Mouse (Mus musculus): ENCODE data around the gene Map3k4. TPM values are rescaled to one million over a fixed set of nuclear protein-coding genes. Genes with fewer than 3 reads are reported as not detected.
A peak's percentile ranks its signal among the peaks of the same experiment; 100 is the strongest.

Gene Map3k4
- polyA plus RNA-seq (2015; fragmentation: Nextera tagmentation; extraction: Ambion mirVana): 43.8 and 48.5 TPM in 2 replicates

GRCm38 (mm10) chr17:12318663-12319201 lies at the start of gene Map3k4:
Map3k4 (minus strand) TSS chr17:12318796.
- H3K27ac ChIP-seq: peak within 1 kb of the TSS; percentile 99
- WGBS: under 1% methylated on average over 39 of the region's 39 CpGs
- H3K36me3 ChIP-seq: no peaks in the 10 kb centered on the region
- ATAC-seq: peak; percentile 94
- H3K4me3 ChIP-seq (replicated peaks): peak within 1 kb of the TSS; percentile 97
- no peaks in the 10 kb centered on the region for H3K9me3 ChIP-seq
- peak within 1 kb of the TSS; percentile 95 for H3K9ac ChIP-seq (replicated peaks)
- peak within 1 kb of the TSS; percentile 79 for H3K4me2 ChIP-seq (replicated peaks)
- H3K4me1 ChIP-seq (replicated peaks): peaks cover 42% of the 10 kb centered on the region
- no peaks in the 10 kb centered on the region for H3K27me3 ChIP-seq

DNA sequence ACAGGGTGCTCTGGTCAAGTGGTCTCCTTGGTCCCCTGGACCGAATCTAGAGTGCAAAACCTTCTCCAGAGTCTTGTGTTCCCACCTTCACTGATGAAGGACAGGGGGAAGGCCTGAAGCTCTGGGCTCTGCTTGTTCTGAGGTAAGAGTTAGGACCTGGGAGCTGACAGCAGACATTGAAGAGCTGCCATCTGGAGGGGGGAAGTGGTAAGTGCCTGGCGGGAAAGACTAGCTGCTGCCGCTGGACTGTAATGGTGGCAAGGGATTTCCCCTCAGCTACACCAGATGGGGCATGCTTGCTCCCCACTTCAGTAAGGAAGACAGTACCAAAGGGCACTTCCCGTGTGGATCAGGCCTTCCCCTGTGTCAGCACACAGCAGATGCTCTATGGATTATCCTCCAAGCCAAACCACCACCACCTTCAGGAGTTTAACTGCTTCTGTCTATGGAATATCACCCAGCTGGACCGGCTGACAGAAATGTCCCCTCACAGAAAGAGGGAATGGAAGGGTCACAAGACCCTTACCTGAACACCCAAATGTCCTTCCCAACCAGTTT lies 48.9 kb upstream of the Map3k4 start:
- H3K4me3 ChIP-seq (replicated peaks): no peak overlapping the region
- WGBS: 40% methylated on average over 5 of the region's 5 CpGs
- H3K9me3 ChIP-seq: no peaks in the 10 kb centered on the region
- no peaks in the 10 kb centered on the region for H3K27me3 ChIP-seq
- no peak overlapping the region for H3K4me2 ChIP-seq (replicated peaks)
- H3K36me3 ChIP-seq: no peaks in the 10 kb centered on the region
- 0 out of 2 replicates have a peak, but pooled peaks cover 4% of the 10 kb centered on the region for H3K4me1 ChIP-seq (replicated peaks)
- peak; percentile 79 for ATAC-seq
- H3K27ac ChIP-seq: no peak overlapping the region
- no peak overlapping the region for H3K9ac ChIP-seq (replicated peaks)

GRCm38 (mm10) chr17:12364426-12364735 lies 45.8 kb upstream of the Map3k4 start:
- Histone ChIP-seq H3K36me3 (no peaks in the 10 kb centered on the region), H3K9ac (replicated peaks) (no peak overlapping the region), H3K4me1 (replicated peaks) (no peaks in the 10 kb centered on the region), H3K27me3 (no peaks in the 10 kb centered on the region), H3K4me2 (replicated peaks) (no peak overlapping the region), H3K4me3 (replicated peaks) (no peak overlapping the region), H3K9me3 (no peaks in the 10 kb centered on the region), H3K27ac (no peak overlapping the region)
- ATAC-seq: no peak
- 52% methylated on average over 8 of the region's 8 CpGs for WGBS

DNA sequence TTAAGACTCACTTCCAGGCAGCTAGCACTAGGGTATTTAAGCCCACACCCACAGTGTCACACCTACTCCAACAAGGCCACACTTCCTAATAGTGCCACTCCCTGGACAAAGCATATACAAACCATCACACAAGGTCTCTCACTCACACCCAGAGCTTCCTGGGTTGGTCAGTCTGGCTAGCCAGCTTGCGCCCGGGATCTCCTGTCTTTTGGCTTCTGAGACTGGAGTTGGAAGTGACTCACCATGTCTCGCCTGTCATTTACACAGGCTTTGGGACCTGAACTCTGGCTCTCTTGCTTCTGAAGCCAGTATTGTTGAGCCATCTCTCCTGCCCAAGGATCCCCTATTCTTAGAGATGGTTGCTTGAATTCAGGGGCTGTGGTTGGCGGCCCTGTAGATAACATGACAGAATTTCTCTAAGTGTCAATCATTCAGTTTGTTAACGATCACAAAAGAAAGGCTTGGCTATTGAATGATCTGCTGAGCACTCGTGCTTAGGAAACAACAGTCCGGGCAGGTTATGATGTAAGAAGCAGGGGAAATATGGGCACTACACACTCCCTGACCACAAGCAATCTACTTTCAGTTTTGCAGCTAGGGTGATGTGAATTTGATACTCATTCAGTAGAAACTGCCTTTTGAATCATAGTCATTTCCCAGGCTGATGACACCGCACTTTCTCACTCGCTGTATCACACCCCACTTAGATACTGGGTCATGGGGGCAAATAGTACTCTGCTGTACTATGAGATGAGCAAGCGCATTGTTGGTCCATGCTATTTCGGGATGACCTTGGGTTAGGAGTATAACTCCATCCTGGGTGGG lies 45.2 kb upstream of the Map3k4 start:
- H3K27ac ChIP-seq: no peak overlapping the region
- no peak overlapping the region for H3K4me3 ChIP-seq (replicated peaks)
- H3K27me3 ChIP-seq: no peaks in the 10 kb centered on the region
- 81% methylated on average over 11 of the region's 11 CpGs for WGBS
- H3K4me2 ChIP-seq (replicated peaks): no peak overlapping the region
- H3K9ac ChIP-seq (replicated peaks): no peak overlapping the region
- no peaks in the 10 kb centered on the region for H3K9me3 ChIP-seq
- H3K36me3 ChIP-seq: no peaks in the 10 kb centered on the region
- ATAC-seq: no peak
- no peaks in the 10 kb centered on the region for H3K4me1 ChIP-seq (replicated peaks)

GRCm38 (mm10) chr17:12359876-12360275 lies 41.3 kb upstream of the Map3k4 start:
- WGBS: 87% methylated on average over 15 of the region's 15 CpGs
- Histone ChIP-seq H3K27me3 (no peaks in the 10 kb centered on the region), H3K4me1 (replicated peaks) (0 out of 2 replicates have a peak, but pooled peaks cover 3% of the 10 kb centered on the region), H3K4me3 (replicated peaks) (no peak overlapping the region), H3K9me3 (no peaks in the 10 kb centered on the region), H3K27ac (no peak overlapping the region), H3K4me2 (replicated peaks) (no peak overlapping the region), H3K9ac (replicated peaks) (no peak overlapping the region), H3K36me3 (no peaks in the 10 kb centered on the region)
- no peak for ATAC-seq

DNA sequence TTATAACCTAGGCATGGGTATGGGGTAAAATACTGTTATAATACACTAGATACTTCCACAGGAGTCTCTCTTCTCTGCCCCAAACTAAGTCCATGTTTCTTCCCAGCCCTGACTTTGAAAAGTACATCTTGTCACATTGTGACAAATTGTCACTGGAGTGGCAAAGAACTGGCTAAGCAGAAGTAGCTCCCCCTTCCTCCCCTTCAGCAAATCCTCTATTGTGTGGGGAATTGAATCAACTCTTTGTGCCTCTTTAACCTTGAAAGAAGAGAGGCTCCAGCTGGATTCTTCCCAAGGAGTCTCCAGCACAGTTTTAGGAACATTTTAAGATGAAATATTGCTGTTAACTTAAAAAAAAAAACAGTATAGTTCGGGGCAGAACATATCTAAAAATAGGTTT lies 34.2 kb upstream of the Map3k4 start:
- peaks cover 11% of the 10 kb centered on the region for H3K4me1 ChIP-seq (replicated peaks)
- no peaks in the 10 kb centered on the region for H3K36me3 ChIP-seq
- no peak for ATAC-seq
- no peaks in the 10 kb centered on the region for H3K9me3 ChIP-seq
- 41% methylated on average over 1 of the region's 1 CpGs for WGBS
- no peak overlapping the region for H3K4me2 ChIP-seq (replicated peaks)
- H3K27me3 ChIP-seq: no peaks in the 10 kb centered on the region
- H3K27ac ChIP-seq: no peak overlapping the region
- no peak overlapping the region for H3K9ac ChIP-seq (replicated peaks)
- H3K4me3 ChIP-seq (replicated peaks): no peak overlapping the region

- Histone ChIP-seq H3K4me2 (replicated peaks) (no peak overlapping the region), H3K36me3 (no peaks in the 10 kb centered on the region), H3K27ac (no peak overlapping the region), H3K9ac (replicated peaks) (no peak overlapping the region), H3K4me3 (replicated peaks) (no peak overlapping the region), H3K4me1 (replicated peaks) (peaks cover 11% of the 10 kb centered on the region), H3K27me3 (no peaks in the 10 kb centered on the region), H3K9me3 (no peaks in the 10 kb centered on the region)
- no peak for ATAC-seq
- 91% methylated on average over 6 of the region's 6 CpGs for WGBS
These were observed 33.0 kb upstream of the Map3k4 start for GRCm38 (mm10) chr17:12351564-12351963.

- peaks cover 2% of the 10 kb centered on the region for H3K4me1 ChIP-seq (replicated peaks)
- H3K36me3 ChIP-seq: no peaks in the 10 kb centered on the region
- 88% methylated on average over 1 of the region's 1 CpGs for WGBS
- H3K27ac ChIP-seq: no peak overlapping the region
- H3K9me3 ChIP-seq: no peaks in the 10 kb centered on the region
- ATAC-seq: no peak
- no peak overlapping the region for H3K4me2 ChIP-seq (replicated peaks)
- no peak overlapping the region for H3K4me3 ChIP-seq (replicated peaks)
- no peak overlapping the region for H3K9ac ChIP-seq (replicated peaks)
- no peaks in the 10 kb centered on the region for H3K27me3 ChIP-seq
These were observed 28.9 kb upstream of the Map3k4 start for GRCm38 (mm10) chr17:12347462-12347861.

DNA sequence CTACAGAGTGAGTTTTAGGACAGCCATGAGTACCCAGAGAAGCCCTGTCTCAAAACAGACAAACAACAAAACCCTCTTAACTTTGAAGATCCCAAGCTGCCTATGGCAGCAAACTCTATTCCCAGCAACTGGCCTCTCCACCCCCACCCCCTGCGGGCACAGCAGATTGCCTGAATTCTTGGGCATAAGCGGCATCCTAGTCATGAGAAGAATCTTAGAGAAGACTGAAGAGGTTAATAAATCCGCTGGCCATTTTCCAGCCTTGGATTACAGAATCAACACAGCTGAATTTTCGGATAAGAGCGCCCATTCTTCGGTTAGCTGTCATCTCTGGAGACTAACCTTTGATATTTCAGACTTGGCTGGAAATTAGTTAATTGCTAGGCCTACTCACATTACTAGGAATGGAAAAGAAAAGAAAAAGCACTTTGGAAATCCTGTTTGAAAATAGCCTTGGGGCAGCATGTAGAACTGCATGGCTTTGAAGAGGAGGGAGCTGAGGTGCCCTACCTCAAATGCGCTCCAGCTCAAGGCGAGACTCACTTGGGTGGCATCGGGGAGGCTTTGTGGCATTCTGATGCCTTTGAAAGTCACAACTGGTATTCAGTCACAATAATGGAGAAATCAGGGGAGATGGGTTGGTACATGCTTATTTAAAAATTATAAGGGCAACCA lies 25.2 kb upstream of the Map3k4 start:
- Histone ChIP-seq H3K9me3 (no peaks in the 10 kb centered on the region), H3K4me1 (replicated peaks) (no peaks in the 10 kb centered on the region)

GRCm38 (mm10) chr17:12337156-12337555 lies 18.6 kb upstream of the Map3k4 start:
- Histone ChIP-seq H3K4me2 (replicated peaks) (no peak overlapping the region), H3K9ac (replicated peaks) (no peak overlapping the region), H3K4me3 (replicated peaks) (no peak overlapping the region), H3K27ac (no peak overlapping the region), H3K9me3 (no peaks in the 10 kb centered on the region), H3K36me3 (no peaks in the 10 kb centered on the region), H3K27me3 (no peaks in the 10 kb centered on the region), H3K4me1 (replicated peaks) (no peaks in the 10 kb centered on the region)
- no peak for ATAC-seq
- WGBS: 79% methylated on average over 4 of the region's 4 CpGs

More for the DNA sequence above, 25.2 kb upstream of the Map3k4 start:
- H3K4me2 ChIP-seq (replicated peaks): no peak overlapping the region
- H3K4me3 ChIP-seq (replicated peaks): no peak overlapping the region
- no peaks in the 10 kb centered on the region for H3K27me3 ChIP-seq
- H3K27ac ChIP-seq: no peak overlapping the region
- H3K36me3 ChIP-seq: no peaks in the 10 kb centered on the region
- 82% methylated on average over 9 of the region's 9 CpGs for WGBS
- no peak for ATAC-seq
- no peak overlapping the region for H3K9ac ChIP-seq (replicated peaks)

DNA sequence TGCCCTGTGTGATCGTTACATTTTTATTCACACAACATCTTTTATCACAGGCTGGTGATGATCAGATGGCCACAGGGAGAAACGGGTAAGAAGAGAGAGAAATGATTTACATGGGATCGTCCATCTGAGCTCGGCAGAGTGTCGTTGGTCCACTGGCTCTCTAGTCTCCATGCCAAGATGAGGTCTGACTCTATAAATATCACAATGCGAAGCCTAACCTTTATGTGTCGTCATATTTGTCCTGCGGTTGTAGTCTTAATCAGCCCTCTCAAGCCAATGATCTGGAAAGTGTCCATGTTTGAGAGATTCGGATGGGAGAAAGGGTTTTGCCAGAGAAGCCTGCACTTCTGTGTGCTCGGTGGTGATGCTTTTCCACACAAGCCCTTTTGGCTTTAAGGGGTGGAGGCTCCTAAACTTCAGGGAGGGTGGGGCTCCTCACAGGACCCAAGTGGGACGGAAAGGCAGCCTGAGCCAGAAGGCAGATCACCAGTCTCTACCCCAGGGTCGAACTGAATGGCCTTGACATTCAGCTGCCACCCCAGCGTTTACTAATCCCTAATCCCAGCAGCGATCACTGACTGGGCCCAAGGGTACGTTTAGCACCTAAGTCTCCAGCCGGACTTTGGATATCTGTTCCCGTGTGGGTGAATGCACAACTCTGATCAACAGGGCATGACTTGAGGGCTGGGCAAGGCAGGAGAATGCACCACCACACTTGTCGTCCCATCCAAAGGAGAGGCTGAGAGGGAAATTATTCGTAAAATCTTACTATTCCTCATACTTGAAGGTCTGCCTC lies 17.7 kb upstream of the Map3k4 start:
- Histone ChIP-seq H3K36me3 (no peaks in the 10 kb centered on the region), H3K9me3 (no peaks in the 10 kb centered on the region), H3K27me3 (no peaks in the 10 kb centered on the region), H3K27ac (no peak overlapping the region), H3K4me2 (replicated peaks) (no peak overlapping the region), H3K4me3 (replicated peaks) (no peak overlapping the region), H3K9ac (replicated peaks) (no peak overlapping the region), H3K4me1 (replicated peaks) (no peaks in the 10 kb centered on the region)
- ATAC-seq: no peak
- 79% methylated on average over 19 of the region's 19 CpGs for WGBS

Data from midbrain, embryonic 13.5 days (tissue).